ENCODE assay signal across 8 mouse cellular contexts in the genomic region with DNA sequence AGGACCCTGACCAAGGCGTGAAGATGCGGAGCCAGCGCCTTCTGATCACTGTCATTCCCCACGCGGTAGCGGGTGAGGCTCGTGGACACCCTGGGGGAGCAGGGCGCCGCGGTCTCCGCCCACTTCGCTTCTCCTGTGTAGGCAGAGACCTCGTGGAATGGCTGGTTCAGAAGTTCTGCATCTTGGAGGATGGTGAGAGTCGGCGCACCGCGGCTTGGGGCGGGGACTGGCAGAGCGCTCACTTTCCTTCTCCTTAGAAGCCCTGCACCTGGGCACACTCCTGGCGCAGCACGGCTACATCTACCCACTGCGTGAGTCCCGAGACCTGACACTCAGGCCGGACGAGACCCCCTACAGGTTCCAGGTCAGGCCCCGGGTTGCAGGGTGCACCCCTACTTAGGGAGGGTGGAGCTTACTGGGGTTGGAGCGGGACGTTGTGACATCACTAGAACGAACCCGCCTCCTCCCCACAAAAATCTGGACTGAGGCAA. TPM values are rescaled to one million over a fixed set of nuclear protein-coding genes. Genes with fewer than 3 reads are reported as not detected.
DNase-seq lines count a peak whose midpoint lies in the region; ATAC-seq and TF ChIP-seq lines count a peak whose summit lies in the region.

No protein-coding gene starts in this region.

- no peaks in the 10 kb centered on the region for H3K36me3 ChIP-seq in limb, embryonic 14.5 days (ENCODE audit: control insufficient read depth, insufficient read depth, low read length)
- no peaks in the 10 kb centered on the region for H3K36me3 ChIP-seq in midbrain, embryonic 16.5 days (ENCODE audit: control insufficient read depth, insufficient read depth, low read length)

- no peak overlapping the region for H3K27ac ChIP-seq in limb, embryonic 14.5 days (replicated peaks; ENCODE audit: low read depth, low read length)
- H3K27ac ChIP-seq in midbrain, embryonic 16.5 days (ENCODE audit: low read length) = no peak overlapping the region

- H3K9me3 ChIP-seq in limb, embryonic 14.5 days (ENCODE audit: control insufficient read depth, low read length) = no peaks in the 10 kb centered on the region
- H3K9me3 ChIP-seq in midbrain, embryonic 16.5 days (replicated peaks; ENCODE audit: control insufficient read depth, low read length, poor library complexity, severe bottlenecking) = no peaks in the 10 kb centered on the region

- peak overlapping the region; percentile 95 for H3K4me2 ChIP-seq in limb, embryonic 14.5 days (replicated peaks; ENCODE audit: low read depth, low read length, severe bottlenecking)
- H3K4me2 ChIP-seq in midbrain, embryonic 16.5 days (ENCODE audit: low read length) = peak overlapping the region; percentile 89

- ATAC-seq in limb, embryonic 14.5 days (ENCODE audit: low FRiP score, low read depth) = no peak; the same call in 1 of the 2 replicates
- ATAC-seq in midbrain, embryonic 16.5 days = 0 out of 2 replicates have a peak, but pooled peaks have one; percentile 26

- DNase-seq in gastrocnemius, postnatal 14 days = peak; percentile 19
- DNase-seq in gastrocnemius, adult 18-20 months (ENCODE audit: low spot score) = no peak
- peak; percentile 24 for DNase-seq in brain, embryonic 14.5 days (ENCODE audit: low read depth)
- DNase-seq in frontal cortex, postnatal 14 days (ENCODE audit: low spot score in 2 of 2) = peak; percentile 62 to 64
- peak; percentile 35 for DNase-seq in kidney, adult 9 months
- DNase-seq in limb, embryonic 14.5 days (ENCODE audit: low spot score) = no peak
- peak; percentile 53 for DNase-seq in thymus, postnatal 4 days

- peak overlapping the region; percentile 31; the same call in 1 of the 2 replicates for H3K9ac ChIP-seq in limb, embryonic 14.5 days (ENCODE audit: low read depth, low read length, severe bottlenecking)
- peak overlapping the region; percentile 58 for H3K9ac ChIP-seq in midbrain, embryonic 16.5 days (ENCODE audit: low read depth, low read length)

- H3K4me1 ChIP-seq in limb, embryonic 14.5 days (ENCODE audit: control insufficient read depth, insufficient read depth, low read length) = peaks cover 17% of the 10 kb centered on the region
- peaks cover 5% of the 10 kb centered on the region; the same call in 1 of the 2 replicates for H3K4me1 ChIP-seq in midbrain, embryonic 16.5 days (ENCODE audit: control insufficient read depth, insufficient read depth, low read length)

- WGBS in limb, embryonic 14.5 days = under 1% methylated on average over 25 of the region's 30 CpGs
- WGBS in midbrain, embryonic 16.5 days = 2% methylated on average over 26 of the region's 30 CpGs

- TF ChIP-seq POLR2A in brain, embryonic 14.5 days (IDR thresholded peaks at IDR 0.05; ENCODE audit: borderline replicate concordance, extremely low read depth, insufficient read depth, insufficient read length, poor library complexity, severe bottlenecking) = no peak
- no peak for TF ChIP-seq POLR2A in limb, embryonic 14.5 days (IDR thresholded peaks at IDR 0.05; ENCODE audit: borderline replicate concordance, extremely low read depth, insufficient read depth, insufficient read length)

- H3K4me3 ChIP-seq in limb, embryonic 14.5 days (replicated peaks; ENCODE audit: low read length) = peak overlapping the region; percentile 52
- H3K4me3 ChIP-seq in midbrain, embryonic 16.5 days (ENCODE audit: low read depth, low read length) = peak overlapping the region; percentile 47

- no peak for TF ChIP-seq CTCF in brain, embryonic 14.5 days (IDR thresholded peaks at IDR 0.05; ENCODE audit: borderline replicate concordance, extremely low read depth, insufficient read depth, insufficient read length)

- intact Hi-C loops in gastrocnemius, postnatal 14 days (cut with DNase I; ENCODE audit: low total_unique reads) = no loop called here

- peaks cover 35% of the 10 kb centered on the region for H3K27me3 ChIP-seq in limb, embryonic 14.5 days (ENCODE audit: control insufficient read depth, insufficient read depth, low read length)
- peaks cover 31% of the 10 kb centered on the region for H3K27me3 ChIP-seq in midbrain, embryonic 16.5 days (ENCODE audit: control insufficient read depth, insufficient read depth, low read depth, low read length)

RNA-seq across cellular contexts. Expression of gene Rgs11, which starts 0.6 kb away (rescaled TPM):
- 1 to 10 TPM in 1 of 2 experiments, under 1 TPM in 1; 0.47 to 1.5 TPM for total RNA-seq in gastrocnemius, postnatal 14 days (2021)
- under 1 TPM; 0.48 to 0.66 TPM for total RNA-seq in gastrocnemius, adult 18-20 months (2021)
- 6.7 and 12.4 TPM in 2 replicates for polyA plus RNA-seq in brain, embryonic 14.5 days (2012; rRNA removed)
- 13.9 and 17.0 TPM in 2 replicates for polyA plus RNA-seq in limb, embryonic 14.5 days (2012; rRNA removed)
- 5.3 and 8.4 TPM in 2 replicates for polyA plus RNA-seq in limb, embryonic 14.5 days (2014; fragmentation: Nextera tagmentation; extraction: Ambion mirVana)
- polyA plus RNA-seq in midbrain, embryonic 16.5 days (2015; fragmentation: Nextera tagmentation; extraction: Ambion mirVana) = 10.2 and 13.6 TPM in 2 replicates

RNA-seq across cellular contexts. Expression of gene Arhgdig, which starts 4.2 kb away (rescaled TPM):
- total RNA-seq in gastrocnemius, postnatal 14 days (2021) = 1 to 10 TPM; 2.2 to 5.1 TPM
- 1 to 10 TPM; 1.2 to 1.4 TPM for total RNA-seq in gastrocnemius, adult 18-20 months (2021)
- polyA plus RNA-seq in brain, embryonic 14.5 days (2012; rRNA removed) = 31.6 and 47.6 TPM in 2 replicates
- polyA plus RNA-seq in limb, embryonic 14.5 days (2012; rRNA removed) = 7.0 and 8.3 TPM in 2 replicates
- polyA plus RNA-seq in limb, embryonic 14.5 days (2014; fragmentation: Nextera tagmentation; extraction: Ambion mirVana) = 10.0 and 11.6 TPM in 2 replicates
- 131 and 182 TPM in 2 replicates for polyA plus RNA-seq in midbrain, embryonic 16.5 days (2015; fragmentation: Nextera tagmentation; extraction: Ambion mirVana)

RNA-seq across cellular contexts. Expression of gene Pdia2, which starts 4.5 kb away (rescaled TPM):
- not detected for total RNA-seq in gastrocnemius, postnatal 14 days (2021)
- not detected for total RNA-seq in gastrocnemius, adult 18-20 months (2021)
- polyA plus RNA-seq in brain, embryonic 14.5 days (2012; rRNA removed) = 0.09 and 0.14 TPM in 2 replicates
- 0.33 and 0.51 TPM in 2 replicates for polyA plus RNA-seq in limb, embryonic 14.5 days (2012; rRNA removed)
- polyA plus RNA-seq in limb, embryonic 14.5 days (2014; fragmentation: Nextera tagmentation; extraction: Ambion mirVana) = 0.34 TPM in 1 of 2 replicates, not detected in the other
- polyA plus RNA-seq in midbrain, embryonic 16.5 days (2015; fragmentation: Nextera tagmentation; extraction: Ambion mirVana) = 0.48 TPM in 1 of 2 replicates, not detected in the other

RNA-seq across cellular contexts. Expression of gene Fam234a, which starts 40.7 kb away (rescaled TPM):
- 10 to 100 TPM; 47.8 to 62.8 TPM for total RNA-seq in gastrocnemius, postnatal 14 days (2021)
- total RNA-seq in gastrocnemius, adult 18-20 months (2021) = 10 to 100 TPM; 76.7 to 85.3 TPM
- polyA plus RNA-seq in brain, embryonic 14.5 days (2012; rRNA removed) = 28.5 and 33.7 TPM in 2 replicates
- polyA plus RNA-seq in limb, embryonic 14.5 days (2012; rRNA removed) = 39.2 and 49.6 TPM in 2 replicates
- 44.8 and 46.2 TPM in 2 replicates for polyA plus RNA-seq in limb, embryonic 14.5 days (2014; fragmentation: Nextera tagmentation; extraction: Ambion mirVana)
- polyA plus RNA-seq in midbrain, embryonic 16.5 days (2015; fragmentation: Nextera tagmentation; extraction: Ambion mirVana) = 30.3 and 32.6 TPM in 2 replicates

RNA-seq across cellular contexts. Expression of gene Luc7l, which starts 49.3 kb away (rescaled TPM):
- 10 to 100 TPM; 14.0 to 15.4 TPM for total RNA-seq in gastrocnemius, postnatal 14 days (2021)
- 10 to 100 TPM in 1 of 2 experiments, 1 to 10 TPM in 1; 9.6 to 11.6 TPM for total RNA-seq in gastrocnemius, adult 18-20 months (2021)
- 111 and 114 TPM in 2 replicates for polyA plus RNA-seq in brain, embryonic 14.5 days (2012; rRNA removed)
- polyA plus RNA-seq in limb, embryonic 14.5 days (2012; rRNA removed) = 126 and 129 TPM in 2 replicates
- 101 and 113 TPM in 2 replicates for polyA plus RNA-seq in limb, embryonic 14.5 days (2014; fragmentation: Nextera tagmentation; extraction: Ambion mirVana)
- polyA plus RNA-seq in midbrain, embryonic 16.5 days (2015; fragmentation: Nextera tagmentation; extraction: Ambion mirVana) = 114 and 124 TPM in 2 replicates

Comparison
In these comparisons a context has a peak if more than half of its experiments do, and no peak if none do; other contexts are left out.
1. DNase-seq: peak in gastrocnemius, postnatal 14 days (single experiment), brain, embryonic 14.5 days (single experiment), frontal cortex, postnatal 14 days (2 of 2), kidney, adult 9 months (single experiment) and thymus, postnatal 4 days (single experiment); none in gastrocnemius, adult 18-20 months (single experiment) and limb, embryonic 14.5 days (single experiment).